Mouse (Mus musculus) kidney, postnatal 0 days (tissue): ENCODE measurements around the gene Hps3. TPM values are rescaled to one million over a fixed set of nuclear protein-coding genes. Genes with fewer than 3 reads are reported as not detected.
"Not testable (repeated sequence)": the region's sequence is repeated elsewhere in the genome, so short reads cannot be mapped to it uniquely, and the experiment has no call there.

ENCODE experiments used
- ATAC-seq: fragments of 200-750 bp; cut with Nextera tagmentation; replicated peaks from 2 replicates; pipeline ENCODE4 v1.8.0; 2017; ENCODE audit warnings: low read depth, moderate number of reproducible peaks, moderate TSS enrichment, moderate library complexity; ENCODE audit not compliant: low FRiP score
- DNase-seq: peaks from one replicate; pipeline ENCODE4 v3.0.0-alpha.2; 2016; ENCODE audit warnings: low spot score
- H3K27ac ChIP-seq: fragments of 300-500 bp; sonication (generic); 2 replicates; pipeline ENCODE4 v1.5.1; 2014; ENCODE audit warnings: mild to moderate bottlenecking
- H3K27me3 ChIP-seq: fragments of 300-500 bp; sonication (generic); 2 replicates; pipeline ENCODE4 v1.6.1; 2014; ENCODE audit warnings: low read length, mixed read lengths; ENCODE audit not compliant: insufficient read depth
- H3K36me3 ChIP-seq: fragments of 300-500 bp; sonication (generic); 2 replicates; pipeline ENCODE4 v1.6.1; 2014; ENCODE audit warnings: low read length, mixed read lengths; ENCODE audit not compliant: insufficient read depth
- H3K4me1 ChIP-seq: fragments of 300-500 bp; sonication (generic); replicated peaks from 2 replicates; pipeline ENCODE4 v1.6.1; 2014; ENCODE audit warnings: antibody characterized with exemption, low read length, mixed read lengths; ENCODE audit not compliant: insufficient read depth
- H3K4me2 ChIP-seq: fragments of 300-500 bp; sonication (generic); 2 replicates; pipeline ENCODE4 v1.6.1; 2014; ENCODE audit warnings: mild to moderate bottlenecking, low read length, moderate library complexity, mixed read lengths
- H3K4me3 ChIP-seq: fragments of 300-500 bp; sonication (generic); replicated peaks from 2 replicates; pipeline ENCODE4 v1.5.1; 2014; ENCODE audit warnings: low read depth, low read length
- H3K9ac ChIP-seq: fragments of 300-500 bp; sonication (generic); 2 replicates; pipeline ENCODE4 v1.6.1; 2014; ENCODE audit warnings: low read depth, low read length
- H3K9me3 ChIP-seq: fragments of 300-500 bp; sonication (generic); replicated peaks from 2 replicates; pipeline ENCODE4 v1.6.1; 2016; ENCODE audit warnings: low read length, inconsistent platforms, mixed read lengths
- CTCF ChIP-seq: IDR thresholded peaks from 2 replicates; pipeline ENCODE4 v1.5.1; 2016; ENCODE audit warnings: antibody characterized with exemption, low read depth, mild to moderate bottlenecking, moderate library complexity
- WGBS: fragments of 180-500 bp; shearing (Covaris S2); extraction: QIAGEN DNeasy Blood & Tissue Kit; methylation state at CpG from one replicate; pipeline ENCODE4 v1.1.7; 2014; 5-methylcytosine and 5-hydroxymethylcytosine counted together
- polyA plus RNA-seq: library from polyadenylated mRNA; unstranded; fragments of >200 nt; fragmentation: Nextera tagmentation; extraction: Ambion mirVana; gene quantifications from 2 replicates; pipeline ENCODE4 v1.2.1, GENCODE M21; 2015

Gene Hps3
- polyA plus RNA-seq, 1 experiment from 2014 or later = 10.8 TPM

- no peaks in the 10 kb centered on the region; the same call in 1 of the 2 replicates for H3K4me1 ChIP-seq
- ATAC-seq (no peak), DNase-seq (peak; percentile 28)
- no peak within 1 kb of the TSS for H3K4me3 ChIP-seq
- H3K9ac ChIP-seq = no peak within 1 kb of the TSS
- no peaks in the 10 kb centered on the region for H3K36me3 ChIP-seq
- H3K27ac ChIP-seq = no peak within 1 kb of the TSS
- no peak for TF ChIP-seq CTCF
- H3K9me3 ChIP-seq = no peaks in the 10 kb centered on the region
- 44% methylated on average over 5 of the region's 5 CpGs for WGBS
- H3K27me3 ChIP-seq = no peaks in the 10 kb centered on the region
- H3K4me2 ChIP-seq = 0 out of 2 replicates have a peak within 1 kb of the TSS, but pooled peaks have one; percentile 16
Observed at GRCm38 (mm10) chr3:19956885-19957284, 78.2 kb downstream of the Hps3 start, which contains the start of gene Cp. Cp (plus strand) TSS chr3:19957054.

- whole genome bisulfite sequencing = 55% methylated on average over 3 of the region's 3 CpGs
- no peak overlapping the region for H3K9ac ChIP-seq
Observed at GRCm38 (mm10) chr3:19953865-19954264, 81.2 kb downstream of the Hps3 start.

DNA sequence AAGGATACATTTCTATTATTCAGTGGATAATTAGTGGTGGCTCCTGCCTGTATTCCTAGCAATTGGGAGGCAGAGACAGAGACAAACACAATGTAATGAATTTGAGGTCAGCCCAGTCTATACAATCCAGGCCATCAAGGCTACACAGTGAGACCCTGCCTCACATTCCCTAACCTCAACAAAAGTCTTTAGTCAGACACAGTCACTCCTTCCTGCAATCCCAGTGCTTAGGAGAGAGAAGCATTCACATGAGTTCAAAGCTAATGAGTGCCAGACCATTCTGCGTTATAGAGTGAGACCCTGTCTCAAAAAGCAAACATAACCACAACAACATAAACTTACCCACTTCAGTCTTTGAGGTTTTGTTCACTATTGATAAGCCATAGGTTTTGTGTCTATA, 81.7 kb downstream of the Hps3 start:
- peak overlapping the region; percentile 34; the same call in 1 of the 2 replicates for H3K27ac ChIP-seq
- WGBS = 73% methylated on average over 1 of the region's 1 CpGs
- no peaks in the 10 kb centered on the region for H3K27me3 ChIP-seq
- H3K9me3 ChIP-seq = no peaks in the 10 kb centered on the region
- H3K4me1 ChIP-seq = no peaks in the 10 kb centered on the region; the same call in 1 of the 2 replicates
- no peak overlapping the region for H3K9ac ChIP-seq
- H3K36me3 ChIP-seq = no peaks in the 10 kb centered on the region
- no peak overlapping the region for H3K4me2 ChIP-seq
- ATAC-seq (no peak), DNase-seq (no peak)
- no peak for TF ChIP-seq CTCF
- H3K4me3 ChIP-seq = no peak overlapping the region

More at GRCm38 (mm10) chr3:19953865-19954264, 81.2 kb downstream of the Hps3 start:
- H3K27me3 ChIP-seq = no peaks in the 10 kb centered on the region
- peak; percentile 36; the same call in 1 of the 2 replicates for ATAC-seq
- peak; percentile 67 for DNase-seq
- no peaks in the 10 kb centered on the region for H3K9me3 ChIP-seq
- H3K4me2 ChIP-seq = no peak overlapping the region
- TF ChIP-seq CTCF = no peak
- H3K27ac ChIP-seq = no peak overlapping the region
- H3K4me1 ChIP-seq = no peaks in the 10 kb centered on the region; the same call in 1 of the 2 replicates
- no peak overlapping the region for H3K4me3 ChIP-seq
- no peaks in the 10 kb centered on the region for H3K36me3 ChIP-seq

DNA sequence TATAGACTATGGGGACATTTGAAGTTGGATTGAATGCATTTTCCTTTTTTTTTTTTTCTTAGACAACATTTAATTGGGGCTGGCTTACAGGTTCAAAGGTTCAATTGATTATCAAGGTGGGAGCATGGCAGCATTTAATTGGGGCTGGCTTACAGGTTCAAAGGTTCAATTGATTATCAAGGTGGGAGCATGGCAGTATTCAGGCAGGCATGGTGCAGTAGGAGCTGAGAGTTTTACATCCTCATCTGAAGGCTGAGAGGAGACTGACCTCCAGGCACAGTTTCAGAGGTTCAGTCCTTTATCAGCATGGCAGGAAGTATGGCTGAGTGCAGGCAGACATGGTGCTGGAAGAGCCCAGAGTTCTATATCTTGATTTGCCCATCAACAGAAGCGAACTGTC, 85.7 kb downstream of the Hps3 start:
- not testable (repeated sequence) for H3K4me2 ChIP-seq, H3K27ac ChIP-seq, H3K9me3 ChIP-seq, DNase-seq, H3K27me3 ChIP-seq, H3K4me1 ChIP-seq, ATAC-seq, H3K4me3 ChIP-seq, H3K9ac ChIP-seq, H3K36me3 ChIP-seq
- WGBS = 89% methylated on average over 1 of the region's 1 CpGs

DNA sequence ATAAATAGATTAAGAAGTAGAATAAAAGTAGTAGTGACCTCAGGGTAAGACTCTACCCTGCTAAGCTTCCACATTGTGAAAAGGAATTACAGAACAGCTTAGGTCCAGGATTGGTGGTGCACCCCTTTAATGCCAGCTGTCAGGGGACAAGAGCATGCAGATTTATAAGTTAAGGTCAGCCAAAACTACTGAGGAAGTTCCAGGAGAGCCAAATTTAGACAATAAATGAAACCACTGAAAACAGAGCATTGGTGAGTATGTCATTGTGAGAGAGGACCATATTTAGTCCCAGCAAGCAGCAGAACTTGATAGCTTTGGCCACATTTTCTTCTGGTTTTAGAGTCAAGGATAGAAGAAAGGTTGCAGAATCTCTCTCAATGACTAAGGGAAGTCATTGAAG, 86.6 kb downstream of the Hps3 start:
- Histone ChIP-seq H3K36me3 (no peaks in the 10 kb centered on the region), H3K9me3 (no peaks in the 10 kb centered on the region), H3K27ac (no peak overlapping the region), H3K4me3 (no peak overlapping the region), H3K9ac (no peak overlapping the region), H3K27me3 (no peaks in the 10 kb centered on the region), H3K4me2 (no peak overlapping the region), H3K4me1 (no peaks in the 10 kb centered on the region; the same call in 1 of the 2 replicates)
- no peak for DNase-seq
- TF ChIP-seq CTCF = no peak
- ATAC-seq = no peak

Other genes with a start within 250 kb of the Hps3 start
- 5.3 and 6.3 TPM in 2 replicates for gene Cp, start 78.3 kb downstream of the Hps3 start, polyA plus RNA-seq
- gene Hltf, start 22.5 kb upstream of the Hps3 start, polyA plus RNA-seq = 14.3 and 15.4 TPM in 2 replicates
- 48.3 and 50.0 TPM in 2 replicates for gene Gyg, start 120.0 kb upstream of the Hps3 start, polyA plus RNA-seq
- gene Cpa3, start 206.9 kb upstream of the Hps3 start, polyA plus RNA-seq = 1.4 and 4.6 TPM in 2 replicates
- 1.1 and 1.2 TPM in 2 replicates for gene Cpb1, start 240.4 kb upstream of the Hps3 start, polyA plus RNA-seq